Mouse (Mus musculus) erythroblast, adult 5-6 weeks (primary cell): ENCODE measurements around the gene Rasd1. TPM values are rescaled to one million over a fixed set of nuclear protein-coding genes. Genes with fewer than 3 reads are reported as not detected.
"Not testable (repeated sequence)": the region's sequence is repeated elsewhere in the genome, so short reads cannot be mapped to it uniquely, and the experiment has no call there.

Experiments
- ATAC-seq: replicated peaks from 2 replicates; pipeline ENCODE4 v1.8.0; 2016; ENCODE audit warnings: moderate number of reproducible peaks, mild to moderate bottlenecking, moderate TSS enrichment, inconsistent platforms; ENCODE audit not compliant: poor library complexity, low FRiP score, severe bottlenecking
- total RNA-seq, 2 experiments: library from RNA; stranded (forward) in 1 of 2; stranded (reverse) in 1 of 2; fragments of 150-400 nt in 1 of 2; fragments of 200-764, 138-1000 nt in 1 of 2; gene quantifications; 2 replicates each; pipeline versions ENCODE4 v1.2.3 to v1.2.4; 2015 to 2017; ENCODE audit warnings: low replicate concordance in 2 of 2

Rasd1 gene
- total RNA-seq, 2 experiments from 2014 or later = not detected

DNA sequence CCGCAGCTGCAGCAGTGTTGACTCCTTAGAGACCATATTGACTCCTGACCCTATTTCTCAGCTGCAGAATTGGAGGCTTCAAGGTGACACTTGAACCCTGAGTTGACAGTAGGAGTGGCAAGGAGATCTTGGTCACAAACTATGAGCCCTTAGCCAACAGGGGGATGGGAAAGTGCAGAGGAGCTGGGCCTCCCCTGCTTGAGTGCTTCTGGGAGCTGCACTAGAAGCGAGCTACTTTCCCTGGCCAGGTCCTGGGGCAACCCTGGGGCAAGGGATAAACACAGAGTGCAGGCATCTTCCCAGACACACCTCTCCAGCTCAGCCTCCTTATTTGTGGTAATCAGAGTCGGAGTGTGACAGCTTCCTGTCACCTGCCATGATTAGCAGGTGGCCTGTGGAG is 2.2 kb downstream of the Rasd1 start:
- no peak for ATAC-seq

DNA sequence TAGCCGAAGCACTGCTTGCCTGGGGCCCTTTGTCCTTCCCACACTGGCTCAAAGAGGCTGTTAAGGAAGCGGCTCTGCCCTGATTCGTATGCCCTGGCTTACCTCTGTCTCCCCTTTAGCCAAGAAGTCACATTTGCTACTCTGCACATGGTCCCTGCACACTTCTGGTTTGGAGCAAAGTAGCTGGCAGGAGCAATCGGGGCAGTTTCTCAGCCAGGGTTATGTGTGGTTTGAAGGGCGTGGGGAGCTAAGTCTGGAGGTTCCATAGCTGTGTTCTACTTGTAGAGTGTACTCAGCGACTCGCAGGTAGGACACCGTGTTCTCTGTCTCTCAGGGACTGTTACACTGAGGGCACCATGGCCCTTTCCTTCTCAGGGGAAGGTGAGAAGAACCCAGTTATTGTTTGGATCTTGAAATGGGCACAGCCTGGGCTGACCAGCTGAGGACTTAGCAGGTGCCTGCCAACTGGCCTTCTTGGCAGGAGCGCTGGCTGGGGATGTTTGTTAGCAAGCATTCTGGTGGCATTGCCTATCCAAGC is 3.3 kb downstream of the Rasd1 start:
- no peak for ATAC-seq

DNA sequence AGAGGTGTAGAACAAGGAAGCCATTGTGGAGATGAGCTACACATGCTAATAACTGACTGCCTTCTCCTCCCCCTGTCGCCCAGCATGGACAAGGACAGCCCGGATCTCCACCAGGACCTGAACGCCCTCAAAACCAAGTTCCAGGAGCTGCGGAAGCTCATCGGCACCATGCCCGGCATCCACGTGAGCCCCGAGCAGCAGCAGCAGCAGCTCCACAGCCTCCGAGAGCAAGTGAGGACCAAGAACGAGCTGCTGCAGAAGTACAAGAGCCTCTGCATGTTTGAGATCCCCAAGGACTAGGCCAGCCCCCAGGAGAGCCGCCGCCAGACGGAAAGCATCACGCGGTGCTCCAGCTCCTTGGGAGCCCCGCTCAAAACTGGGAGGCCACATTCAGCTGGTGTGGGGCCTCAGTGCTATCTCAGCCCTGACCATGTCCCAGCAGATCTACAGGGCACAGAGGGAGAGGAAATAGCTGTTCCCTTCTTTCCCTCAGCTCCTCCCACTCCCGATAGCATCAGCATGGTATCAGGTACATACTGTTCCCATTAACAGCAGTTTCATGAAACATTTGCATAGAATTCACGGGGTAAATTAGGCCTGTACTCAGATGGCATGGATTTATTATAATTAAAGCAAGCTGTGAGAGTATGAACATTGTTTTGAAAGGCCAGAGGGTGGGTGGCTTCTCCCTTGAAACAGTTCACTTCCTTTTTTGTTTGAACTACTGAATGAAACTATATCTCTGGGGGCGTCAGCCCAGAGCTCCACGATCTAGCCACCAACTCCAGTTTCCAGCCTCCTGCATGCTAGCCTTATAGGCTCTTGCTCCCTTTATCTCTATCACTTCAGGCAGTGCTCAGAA is 4.0 kb downstream of the Rasd1 start:
- no peak for ATAC-seq

DNA sequence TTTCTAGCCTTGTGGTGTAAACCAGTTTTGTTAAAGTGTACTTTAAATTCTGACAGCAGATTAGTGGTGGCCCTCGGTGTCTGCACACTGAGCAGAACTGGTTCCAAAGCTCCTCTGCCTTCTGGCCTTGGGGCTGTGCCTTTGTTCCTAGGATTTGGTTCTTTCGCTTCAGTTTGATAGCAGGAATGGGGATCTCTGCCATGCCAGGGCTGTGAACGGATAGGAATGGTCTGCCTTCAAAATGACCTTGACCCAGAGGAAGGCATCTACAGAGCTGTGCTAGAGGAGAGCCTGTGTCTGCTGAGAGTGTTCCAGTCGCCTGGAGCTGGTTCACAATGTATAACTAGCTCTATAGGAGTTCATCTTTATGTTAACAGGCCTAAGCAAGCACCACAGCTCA is 5.3 kb downstream of the Rasd1 start:
- ATAC-seq = no peak

DNA sequence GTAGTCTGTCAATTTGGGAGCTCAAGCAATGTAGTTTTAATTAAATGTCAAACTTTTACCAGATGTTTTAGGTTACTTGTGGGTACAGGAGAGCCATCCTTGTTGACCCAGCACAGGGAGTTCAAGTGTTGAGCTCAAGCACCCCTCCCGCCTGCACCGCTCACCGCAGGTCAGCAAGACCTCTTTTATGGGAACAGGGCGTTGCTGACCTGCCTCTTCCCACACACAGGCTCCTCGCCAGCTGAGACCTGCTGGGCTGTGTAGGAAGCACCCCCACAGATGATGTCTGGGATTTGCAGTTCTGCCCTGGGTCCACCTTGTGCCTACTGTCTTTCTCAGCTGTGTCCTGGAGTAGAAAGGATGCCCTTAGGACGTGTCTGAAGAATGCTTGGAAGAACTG is 8.0 kb downstream of the Rasd1 start:
- no peak for ATAC-seq

DNA sequence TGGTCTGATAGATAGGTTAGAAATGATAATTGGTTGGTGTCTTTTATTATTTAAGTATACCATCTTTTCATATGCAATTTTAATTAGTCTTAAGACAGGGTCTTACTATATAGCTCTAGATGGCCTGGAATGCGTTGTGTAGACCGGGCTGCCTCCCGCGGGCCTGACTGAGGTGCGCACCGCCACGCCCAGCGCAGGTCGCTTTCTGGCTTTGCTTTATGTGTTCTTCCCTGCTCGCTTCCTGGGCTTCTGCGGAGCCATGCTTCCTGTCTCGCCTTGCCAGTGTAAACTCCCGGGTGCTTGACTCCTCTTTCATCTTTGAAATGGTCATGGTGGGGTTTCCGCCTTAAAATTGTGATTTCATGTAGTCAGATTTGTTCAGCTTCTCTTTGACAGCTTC is 11.9 kb downstream of the Rasd1 start:
- ATAC-seq = no peak

DNA sequence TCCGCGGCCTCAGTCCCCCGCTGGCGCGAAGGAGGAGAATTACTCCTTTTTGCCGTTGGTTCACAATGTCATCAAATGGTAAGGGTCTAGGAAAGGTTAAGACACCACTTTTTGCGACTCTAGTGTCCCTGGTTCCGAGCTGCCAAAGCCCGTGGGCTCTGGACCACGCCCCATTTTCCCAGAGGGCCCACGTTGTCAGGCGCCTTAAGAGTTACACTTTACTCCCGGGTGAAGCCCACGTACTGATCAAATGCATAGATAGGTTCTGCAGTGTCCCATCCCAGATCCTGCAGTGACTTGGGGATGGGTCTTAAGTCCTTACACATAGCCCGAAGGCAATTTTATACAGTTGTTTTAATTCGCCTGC is 16.4 kb downstream of the Rasd1 start:
- ATAC-seq = peak; percentile 55

DNA sequence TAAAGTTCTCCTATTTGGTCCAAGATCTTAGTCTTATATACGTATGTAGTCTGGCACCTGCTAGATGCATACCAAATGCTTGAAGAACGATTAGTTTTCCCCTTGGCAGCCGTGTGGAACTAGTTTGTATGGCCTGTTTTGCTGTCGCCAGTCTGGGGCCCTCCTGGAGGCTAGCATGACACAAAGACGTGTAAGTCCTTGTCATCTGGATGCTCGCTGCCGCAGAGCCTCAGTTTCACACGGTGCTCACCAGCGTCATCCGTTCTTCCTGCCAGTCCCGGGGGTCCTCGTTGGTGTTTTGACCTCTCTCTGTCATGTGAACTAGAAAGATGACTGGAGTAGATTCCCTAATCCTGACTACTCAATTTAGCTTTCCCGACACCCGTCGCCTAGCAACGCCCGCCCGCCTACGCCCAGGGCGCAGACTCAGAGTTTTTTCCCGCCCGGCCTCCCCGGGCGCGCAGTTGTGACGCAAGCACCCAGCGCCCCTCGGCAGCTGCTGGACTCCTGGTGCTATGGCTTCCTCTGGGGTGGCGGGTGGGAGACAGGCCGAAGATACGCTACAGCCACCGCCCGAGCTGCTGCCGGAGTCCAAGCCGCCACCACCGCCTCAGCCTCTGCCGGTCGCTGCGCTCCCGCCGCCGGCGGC is 16.9 kb downstream of the Rasd1 start, which contains the start of gene Med9:
TSS of gene Med9 (plus strand) at position 455 of the 649 bp plus-strand sequence.
- ATAC-seq = peak; percentile 94

DNA sequence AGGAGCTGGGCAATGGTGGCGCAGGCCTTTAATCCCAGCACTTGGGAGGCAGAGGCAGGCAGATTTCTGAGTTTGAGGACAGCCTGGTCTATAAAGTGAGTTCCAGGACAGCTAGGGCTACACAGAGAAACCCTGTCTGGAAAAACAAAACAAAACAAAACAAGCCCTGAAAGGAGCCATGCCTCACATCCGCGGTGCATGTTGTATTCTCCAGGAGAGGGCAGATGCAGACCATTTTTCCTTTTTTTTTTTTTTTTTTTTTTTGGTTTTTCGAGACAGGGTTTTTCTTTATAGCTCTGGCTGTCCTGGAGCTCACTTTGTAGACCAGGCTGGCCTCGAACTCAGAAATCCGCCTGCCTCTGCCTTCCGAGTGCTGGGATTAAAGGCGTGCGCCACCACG is 19.9 kb downstream of the Rasd1 start:
- not testable (repeated sequence) for ATAC-seq

DNA sequence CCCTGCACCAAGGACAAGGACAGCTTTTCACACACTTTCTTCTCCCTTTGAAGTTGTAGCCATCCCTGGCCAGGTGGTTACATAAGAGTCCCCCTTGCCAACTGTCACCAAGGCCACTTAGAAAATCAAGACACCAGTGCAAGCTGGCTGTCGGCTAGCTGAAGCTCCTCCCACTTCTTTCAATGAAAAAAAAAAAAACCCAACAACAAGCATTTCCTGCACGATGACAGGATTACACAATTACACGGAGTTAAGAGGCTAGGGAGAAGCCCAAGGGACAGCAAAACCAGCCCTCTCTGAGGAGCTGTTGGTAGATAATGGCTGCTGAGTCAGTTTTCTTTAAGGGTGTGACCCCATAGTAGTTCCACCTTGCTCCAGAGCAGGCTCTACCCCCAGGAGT is 23.4 kb downstream of the Rasd1 start:
- peak; percentile 83 for ATAC-seq

DNA sequence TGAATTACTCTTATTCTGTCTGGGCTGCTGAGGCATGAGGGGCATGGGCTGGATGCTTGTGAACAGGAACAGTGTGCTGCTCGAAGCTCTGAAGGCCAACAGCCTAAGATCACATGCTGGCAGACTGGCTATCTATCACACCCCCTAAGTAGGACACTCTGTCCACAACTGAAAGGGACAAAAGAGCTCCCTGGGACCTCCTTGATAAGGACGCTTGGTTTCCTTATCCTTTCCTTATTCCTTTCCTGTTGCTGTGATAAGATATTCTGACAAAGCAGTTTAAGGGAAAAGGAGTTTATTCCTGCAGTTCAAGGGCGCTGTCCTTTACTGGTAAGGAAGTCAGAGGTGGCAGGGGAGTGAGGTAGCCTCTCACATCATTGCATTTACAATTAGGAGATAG is 24.1 kb downstream of the Rasd1 start:
- no peak for ATAC-seq

DNA sequence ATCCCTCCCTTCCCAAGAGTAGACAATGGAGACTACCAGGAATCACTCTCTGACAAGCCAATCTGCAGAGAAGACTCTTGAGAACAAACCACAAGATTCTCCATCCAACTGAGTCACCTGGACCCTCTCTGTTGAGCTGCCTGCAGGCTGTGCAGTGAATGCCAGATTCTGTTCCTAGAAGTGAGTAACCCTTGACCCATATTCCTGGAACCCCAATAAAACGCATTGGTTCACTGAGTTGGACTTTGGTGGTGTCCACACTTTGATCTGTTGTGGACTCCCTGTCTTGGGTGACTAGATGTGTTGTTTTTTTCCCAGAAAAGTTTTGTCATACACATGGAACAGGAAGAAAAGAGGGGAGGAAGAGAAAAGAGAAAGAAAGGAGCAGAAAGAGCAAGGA is 24.9 kb downstream of the Rasd1 start:
- no peak for ATAC-seq

DNA sequence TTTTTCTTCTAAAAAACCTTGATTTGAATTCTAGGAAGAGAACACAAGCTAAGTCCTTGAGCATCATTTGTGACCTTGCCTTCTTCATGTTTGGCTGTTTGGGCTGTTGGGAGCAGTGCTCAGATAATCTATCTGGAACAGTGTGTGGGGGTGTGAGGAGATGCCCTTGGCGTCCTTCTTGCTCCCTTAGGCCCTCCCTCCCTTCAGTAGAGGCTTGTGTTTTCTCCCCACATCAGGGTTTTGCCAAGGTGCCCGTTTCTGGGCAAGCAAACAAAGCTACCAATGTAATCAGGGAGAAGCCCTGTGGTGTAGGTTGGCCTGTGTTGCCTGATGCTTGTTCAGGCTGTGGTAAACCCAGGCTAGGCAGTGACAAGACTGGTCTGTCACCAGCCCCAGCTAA is 27.1 kb downstream of the Rasd1 start:
- ATAC-seq = no peak

DNA sequence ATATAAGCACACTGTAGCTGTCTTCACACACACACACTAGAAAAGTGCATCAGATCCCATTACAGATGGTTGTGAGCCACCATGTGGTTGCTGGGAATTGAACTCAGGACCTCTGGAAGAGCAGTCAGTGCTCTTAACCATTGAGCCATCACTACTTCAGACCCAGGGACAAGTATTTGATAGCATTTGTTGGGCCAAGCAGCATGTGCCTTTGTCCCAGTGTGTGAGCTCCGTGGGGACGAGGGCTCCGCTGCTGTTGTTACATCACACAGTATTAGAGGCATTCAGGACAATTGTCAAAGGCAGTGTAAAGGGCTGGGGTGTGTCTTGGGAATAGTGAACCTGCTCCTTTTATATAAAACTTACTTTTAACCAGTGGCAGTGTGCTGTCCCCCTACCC is 27.7 kb downstream of the Rasd1 start:
- no peak for ATAC-seq

DNA sequence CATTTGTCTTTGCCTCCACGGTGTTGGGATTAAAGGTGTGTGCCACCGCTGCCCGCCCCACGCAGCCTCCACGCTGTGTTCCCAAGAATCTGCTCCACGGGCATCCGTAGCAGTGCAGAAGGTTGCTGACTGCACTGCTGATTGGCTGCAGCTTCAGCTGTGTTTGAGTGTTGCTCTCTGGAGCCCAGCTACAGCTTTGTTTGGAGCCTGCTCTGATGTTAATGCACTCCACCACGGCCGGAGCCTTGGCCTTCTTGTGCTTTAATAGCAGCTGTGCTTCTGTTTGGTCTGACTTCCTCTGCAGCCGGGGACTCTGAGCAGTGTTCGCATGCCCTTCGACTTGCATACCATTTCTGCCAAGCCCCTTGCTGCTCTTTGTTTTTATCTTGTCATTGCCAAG is 30.8 kb downstream of the Rasd1 start:
- ATAC-seq = no peak

DNA sequence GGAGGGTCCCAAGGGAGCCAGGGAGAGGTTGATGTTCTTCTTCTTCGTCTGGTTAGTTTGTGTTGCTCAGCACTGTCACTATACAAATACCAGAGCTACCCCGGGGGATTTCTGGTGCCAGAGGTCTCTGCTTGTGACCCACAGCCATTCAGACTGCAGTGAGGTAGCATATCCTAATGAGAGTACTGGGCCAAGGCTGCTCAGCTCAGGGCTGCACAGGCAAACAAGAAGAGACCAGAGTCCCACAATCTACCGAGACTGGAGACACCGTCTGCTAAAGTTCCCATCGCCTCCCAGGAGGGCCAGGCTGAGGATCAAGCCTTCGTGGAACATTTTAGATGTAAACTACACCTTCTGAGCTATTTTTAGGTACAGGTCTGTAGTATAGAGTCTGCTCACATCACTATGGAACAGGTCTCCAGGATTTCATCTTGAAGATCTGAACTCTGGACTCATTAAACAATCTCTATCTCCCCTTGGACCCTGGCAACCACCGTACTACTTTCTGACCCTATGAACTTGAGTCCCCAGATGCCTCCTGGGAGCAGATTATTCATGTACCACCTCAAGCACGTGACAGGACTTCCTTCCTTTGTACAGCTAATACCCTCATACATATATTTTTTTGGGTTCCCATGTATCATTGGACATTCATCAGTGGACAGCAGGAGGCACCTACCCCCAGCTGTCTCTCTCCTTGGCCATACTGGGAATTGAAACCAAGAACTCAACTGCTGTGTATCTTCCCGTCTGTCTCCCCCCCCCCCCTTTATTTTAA is 32.0 kb downstream of the Rasd1 start:
- ATAC-seq = no peak

DNA sequence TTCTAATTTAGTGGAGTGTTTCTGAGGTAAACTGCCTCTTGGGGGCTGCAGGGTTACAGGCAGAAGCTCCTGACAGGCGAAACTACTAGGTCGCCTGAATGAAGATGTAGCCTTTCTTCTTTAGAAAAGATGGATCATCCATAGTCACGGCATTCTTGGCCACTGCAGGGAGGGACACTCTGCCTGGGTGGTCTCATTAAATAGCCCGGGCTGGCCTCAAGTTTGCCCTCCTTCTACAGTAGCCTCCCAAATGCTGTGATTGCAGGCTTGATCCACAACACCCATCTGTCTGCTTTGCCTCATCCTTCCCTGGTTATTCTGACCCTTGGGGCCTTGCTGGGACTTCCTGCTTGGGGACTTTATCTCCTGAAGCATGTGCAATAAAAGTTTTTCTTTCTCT is 34.7 kb downstream of the Rasd1 start:
- no peak for ATAC-seq

DNA sequence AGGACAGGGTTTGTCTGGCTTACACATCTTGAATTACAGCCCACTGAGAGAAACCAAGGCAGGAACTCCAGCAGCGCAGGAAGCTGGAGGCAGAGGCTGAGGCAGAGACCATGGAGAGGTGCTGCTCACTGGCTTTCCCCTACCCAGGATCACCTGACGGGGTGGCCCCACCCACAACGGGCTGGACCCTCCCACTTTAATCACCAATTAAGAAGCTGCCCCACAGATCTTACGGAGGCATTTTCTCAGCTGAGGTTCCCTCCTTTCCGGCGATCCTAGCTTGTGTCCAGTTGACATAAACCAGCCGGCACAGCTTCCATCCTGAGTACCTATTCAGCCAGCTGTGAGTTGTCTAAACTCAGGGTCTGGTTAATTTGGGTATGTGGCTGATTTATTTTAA is 43.5 kb downstream of the Rasd1 start:
- peak; percentile 64 for ATAC-seq

DNA sequence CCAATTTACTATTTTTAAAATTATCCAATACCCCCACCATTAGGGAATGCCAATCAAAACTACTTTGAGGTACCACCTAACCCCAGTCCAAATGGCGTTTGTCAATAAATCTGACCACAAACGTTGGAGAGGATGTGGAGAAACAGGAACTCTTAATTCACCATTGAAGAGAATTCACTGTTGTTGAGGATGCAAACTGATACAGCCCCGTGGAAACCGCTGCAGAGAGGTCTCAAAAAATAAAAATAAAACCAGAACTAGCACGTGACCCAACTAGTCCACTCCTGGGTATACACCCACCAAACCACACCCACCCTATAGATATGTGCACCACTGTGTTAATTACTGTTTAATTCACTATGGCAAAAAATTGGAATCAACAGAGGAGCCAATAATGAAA is 44.4 kb downstream of the Rasd1 start:
- ATAC-seq = peak; percentile 56

DNA sequence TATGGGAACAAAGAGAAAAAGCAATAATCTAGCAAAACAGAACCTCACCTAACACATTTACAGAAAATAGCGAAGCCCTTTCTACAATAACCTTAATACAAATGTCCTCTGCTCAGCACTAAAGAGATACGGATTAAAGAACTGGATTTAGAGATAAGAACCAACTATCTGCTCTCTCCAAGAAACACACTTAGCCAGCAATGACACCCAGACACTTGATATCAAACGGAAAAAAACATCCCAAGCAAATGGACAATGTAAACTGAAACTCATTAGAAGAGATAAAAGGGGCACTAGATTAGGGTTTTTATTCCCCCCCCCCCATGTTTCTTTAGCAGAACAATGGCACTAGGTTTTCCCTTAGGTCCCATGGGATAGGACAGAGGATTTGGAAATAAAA is 45.3 kb downstream of the Rasd1 start:
- no peak for ATAC-seq

DNA sequence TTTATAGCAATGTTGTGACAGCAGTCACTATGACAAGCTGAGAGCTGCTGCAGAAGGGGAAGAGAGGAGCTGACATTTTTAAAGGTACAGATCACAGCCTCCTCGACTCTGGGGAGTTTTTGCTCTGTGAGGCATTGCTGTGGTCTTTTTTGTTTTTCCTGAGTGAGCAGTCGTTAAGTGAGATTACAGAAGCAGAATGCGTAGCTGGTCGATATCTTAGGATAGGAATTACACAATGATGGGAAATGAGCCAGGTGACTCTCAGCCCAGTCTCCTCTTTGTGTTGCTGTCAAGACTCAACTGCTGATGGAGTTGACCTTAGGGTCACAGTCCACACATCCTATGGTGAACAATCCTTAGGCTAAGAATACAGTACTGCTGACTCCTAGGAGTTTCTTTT is 46.7 kb downstream of the Rasd1 start:
- ATAC-seq = no peak
